Mouse (Mus musculus) cortical plate, adult 2 months (tissue): ENCODE measurements around the gene S1pr2.
"Not testable (repeated sequence)": the region's sequence is repeated elsewhere in the genome, so short reads cannot be mapped to it uniquely, and the experiment has no call there.

Experiments used
- CTCF ChIP-seq: fragments of 200-500 bp; IDR thresholded peaks from 2 replicates; pipeline ENCODE4 v1.5.1; 2011; ENCODE audit warnings: mild to moderate bottlenecking, control low read depth, low read length; ENCODE audit not compliant: insufficient read depth; ENCODE audit errors: extremely low read depth
- POLR2A ChIP-seq: fragments of 200-500 bp; IDR thresholded peaks from 2 replicates; pipeline ENCODE4 v1.6.1; 2011; ENCODE audit warnings: mild to moderate bottlenecking, low read length, control low read depth; ENCODE audit not compliant: insufficient read depth; ENCODE audit errors: extremely low read depth

DNA sequence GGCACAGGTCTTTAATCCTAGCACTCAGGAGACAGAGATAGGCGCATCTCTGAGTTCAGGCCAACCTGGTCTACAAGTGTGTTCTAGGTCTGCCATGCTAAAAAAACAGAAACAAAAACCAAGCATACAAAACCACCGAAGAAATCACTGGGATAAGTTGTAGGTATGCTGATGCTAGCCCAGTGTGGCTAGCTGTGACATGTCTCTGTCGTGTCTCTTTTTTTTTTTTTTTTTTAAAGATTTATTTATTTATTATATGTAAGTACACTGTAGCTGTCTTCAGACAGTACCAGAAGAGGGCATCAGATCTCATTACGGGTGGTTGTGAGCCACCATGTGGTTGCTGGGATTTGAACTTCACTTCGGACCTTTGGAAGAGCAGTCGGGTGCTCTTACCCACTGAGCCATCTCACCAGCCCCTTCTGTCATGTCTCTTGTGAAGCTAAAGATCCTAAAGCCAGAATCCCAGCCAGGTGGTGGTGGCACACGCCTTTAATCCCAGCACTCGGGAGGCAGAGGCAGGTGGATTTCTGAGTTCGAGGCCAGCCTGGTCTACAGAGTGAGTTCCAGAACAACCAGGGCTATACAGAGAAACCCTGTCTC lies 34.5 kb upstream of the S1pr2 start:
- not testable (repeated sequence) for TF ChIP-seq POLR2A, CTCF
